Mouse (Mus musculus) midbrain, embryonic 15.5 days (tissue): ENCODE results near the gene Ptprcap. TPM values are rescaled to one million over a fixed set of nuclear protein-coding genes. Genes with fewer than 3 reads are reported as not detected.

Experiments
- ATAC-seq: fragments of 200-750 bp; cut with Nextera tagmentation; replicated peaks from 2 replicates; pipeline ENCODE4 v1.8.0; 2017; ENCODE audit warnings: moderate TSS enrichment
- H3K27ac ChIP-seq: fragments of 300-500 bp; sonication (generic); 2 replicates; pipeline ENCODE4 v1.5.1; 2015; ENCODE audit warnings: mild to moderate bottlenecking, inconsistent platforms
- H3K27me3 ChIP-seq: fragments of 300-500 bp; sonication (generic); replicated peaks from 2 replicates; pipeline ENCODE4 v1.6.1; 2015; ENCODE audit warnings: inconsistent platforms
- H3K36me3 ChIP-seq: fragments of 300-500 bp; sonication (generic); replicated peaks from 2 replicates; pipeline ENCODE4 v1.6.1; 2015; ENCODE audit warnings: inconsistent platforms
- H3K4me1 ChIP-seq: fragments of 300-500 bp; sonication (generic); 2 replicates; pipeline ENCODE4 v1.6.1; 2015; ENCODE audit warnings: inconsistent platforms
- H3K4me2 ChIP-seq: fragments of 300-500 bp; sonication (generic); 2 replicates; pipeline ENCODE4 v1.6.1; 2015; ENCODE audit warnings: inconsistent platforms, mild to moderate bottlenecking, moderate library complexity
- H3K4me3 ChIP-seq: fragments of 300-500 bp; sonication (generic); 2 replicates; pipeline ENCODE4 v1.5.1; 2015; ENCODE audit warnings: mild to moderate bottlenecking, inconsistent platforms
- H3K9ac ChIP-seq: fragments of 300-500 bp; sonication (generic); 2 replicates; pipeline ENCODE4 v1.6.1; 2015; ENCODE audit warnings: mild to moderate bottlenecking, inconsistent platforms
- H3K9me3 ChIP-seq: fragments of 300-500 bp; sonication (generic); 2 replicates; pipeline ENCODE4 v1.6.1; 2016; ENCODE audit warnings: inconsistent platforms
- WGBS: fragments of 180-500 bp; shearing (Covaris S2); methylation state at CpG from one replicate; pipeline ENCODE4 v1.1.7; 2015; ENCODE audit warnings: mixed read lengths; 5-methylcytosine and 5-hydroxymethylcytosine counted together
- polyA plus RNA-seq: library from polyadenylated mRNA; unstranded; fragments of >200 nt; fragmentation: Nextera tagmentation; extraction: Ambion mirVana; gene quantifications from 2 replicates; pipeline ENCODE4 v1.2.1, GENCODE M21; 2015

Ptprcap gene
- polyA plus RNA-seq, 1 experiment from 2014 or later: 0.96 TPM

GRCm38 (mm10) chr19:4163543-4163887, 10.1 kb downstream of the Ptprcap start:
- Histone ChIP-seq H3K27me3 (no peaks in the 10 kb centered on the region), H3K9me3 (no peaks in the 10 kb centered on the region), H3K4me3 (peak overlapping the region; percentile 66), H3K27ac (peak overlapping the region; percentile 84), H3K9ac (peak overlapping the region; percentile 70), H3K4me1 (peaks cover 21% of the 10 kb centered on the region), H3K36me3 (peaks cover 15% of the 10 kb centered on the region), H3K4me2 (peak overlapping the region; percentile 92)
- WGBS: 31% methylated on average over 4 of the region's 4 CpGs
- peak; percentile 18 for ATAC-seq

DNA sequence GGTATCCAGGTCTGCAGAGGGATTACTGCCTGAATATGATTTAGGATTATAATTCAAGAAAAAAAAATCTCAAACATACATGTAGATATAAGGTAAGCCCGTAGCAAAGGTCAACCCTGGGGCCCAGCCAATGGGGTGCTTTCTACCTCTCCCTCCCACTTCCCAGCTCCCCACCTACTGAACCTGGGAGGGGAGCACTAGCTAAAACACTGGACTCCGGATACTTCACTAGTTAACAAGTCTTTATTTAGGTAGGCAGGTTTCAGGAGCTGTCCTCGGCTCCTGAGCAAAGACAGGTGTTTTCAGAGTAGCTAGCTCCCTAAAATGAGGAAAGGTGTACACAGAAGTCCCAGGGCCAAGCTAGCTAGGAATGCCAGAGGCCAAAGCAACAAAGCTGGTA, 10.7 kb downstream of the Ptprcap start:
- no peak for ATAC-seq
- H3K9ac ChIP-seq: no peak overlapping the region
- WGBS: 84% methylated on average over 3 of the region's 3 CpGs
- no peak overlapping the region for H3K4me3 ChIP-seq
- no peak overlapping the region for H3K4me2 ChIP-seq
- H3K27ac ChIP-seq: 0 out of 2 replicates have a peak overlapping the region, but pooled peaks have one; percentile 84
- H3K9me3 ChIP-seq: no peaks in the 10 kb centered on the region
- H3K4me1 ChIP-seq: peaks cover 21% of the 10 kb centered on the region
- peaks cover 9% of the 10 kb centered on the region for H3K36me3 ChIP-seq
- H3K27me3 ChIP-seq: no peaks in the 10 kb centered on the region

GRCm38 (mm10) chr19:4164721-4165120, 11.3 kb downstream of the Ptprcap start:
- Histone ChIP-seq H3K27ac (no peak overlapping the region), H3K4me3 (no peak overlapping the region), H3K27me3 (no peaks in the 10 kb centered on the region), H3K9ac (no peak overlapping the region), H3K36me3 (peaks cover 7% of the 10 kb centered on the region; the same call in 1 of the 2 replicates), H3K4me2 (no peak overlapping the region), H3K9me3 (no peaks in the 10 kb centered on the region), H3K4me1 (peaks cover 22% of the 10 kb centered on the region)
- 69% methylated on average over 2 of the region's 2 CpGs for WGBS
- no peak for ATAC-seq

DNA sequence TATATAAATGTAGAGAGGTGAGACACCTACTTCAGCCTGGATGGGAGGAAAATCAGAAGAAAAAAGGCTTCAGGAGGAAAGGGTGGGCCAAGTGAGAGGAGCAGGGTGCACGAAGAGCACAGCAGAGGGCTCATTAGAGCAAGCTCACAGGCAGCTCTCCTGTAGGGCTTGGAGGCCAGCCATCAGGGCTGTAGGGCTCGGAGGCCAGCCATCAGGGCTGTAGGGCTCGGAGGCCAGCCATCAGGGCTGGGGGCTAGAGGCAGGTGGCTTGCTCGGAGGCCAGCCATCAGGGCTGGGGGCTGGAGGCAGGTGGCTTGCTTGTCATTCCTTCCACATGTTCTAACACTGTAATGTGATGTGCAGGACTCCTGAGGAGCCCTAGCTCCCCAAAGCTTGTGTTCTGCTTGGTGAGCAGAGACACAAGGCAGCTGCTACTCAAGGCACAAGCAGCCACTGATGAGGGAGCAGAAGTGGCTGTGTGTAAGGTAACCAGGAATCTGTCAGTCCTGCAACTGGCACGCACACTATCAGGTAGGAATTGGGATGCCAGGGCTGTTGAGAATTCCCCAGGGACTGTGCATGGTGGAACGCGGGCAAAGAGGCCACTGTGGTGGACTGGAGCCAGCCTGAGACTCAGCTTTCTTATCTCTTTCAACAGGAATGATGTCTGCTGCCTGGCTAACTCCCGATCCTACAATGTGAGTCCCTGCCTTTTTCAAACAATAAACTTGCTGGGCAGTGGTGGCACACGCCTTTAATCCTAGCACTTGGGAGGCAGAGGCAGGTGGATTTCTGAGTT, 13.5 kb downstream of the Ptprcap start:
- Histone ChIP-seq H3K4me3 (no peak overlapping the region), H3K36me3 (no peaks in the 10 kb centered on the region), H3K27me3 (no peaks in the 10 kb centered on the region), H3K4me2 (no peak overlapping the region), H3K4me1 (peaks cover 26% of the 10 kb centered on the region), H3K27ac (no peak overlapping the region), H3K9ac (no peak overlapping the region), H3K9me3 (no peaks in the 10 kb centered on the region)
- ATAC-seq: no peak
- 75% methylated on average over 9 of the region's 9 CpGs for WGBS

GRCm38 (mm10) chr19:4169378-4169784, 16.0 kb downstream of the Ptprcap start:
- Histone ChIP-seq H3K27ac (peak overlapping the region; percentile 92), H3K36me3 (no peaks in the 10 kb centered on the region), H3K4me3 (peak overlapping the region; percentile 45), H3K27me3 (no peaks in the 10 kb centered on the region), H3K9ac (peak overlapping the region; percentile 70), H3K4me1 (peaks cover 8% of the 10 kb centered on the region), H3K4me2 (peak overlapping the region; percentile 77), H3K9me3 (no peaks in the 10 kb centered on the region)
- WGBS: under 1% methylated on average over 43 of the region's 43 CpGs
- peak; percentile 94 for ATAC-seq

- Histone ChIP-seq H3K4me1 (peaks cover 8% of the 10 kb centered on the region), H3K27ac (peak overlapping the region; percentile 92), H3K4me2 (peak overlapping the region; percentile 77), H3K27me3 (no peaks in the 10 kb centered on the region), H3K9ac (peak overlapping the region; percentile 70), H3K4me3 (peak overlapping the region; percentile 45), H3K36me3 (no peaks in the 10 kb centered on the region), H3K9me3 (no peaks in the 10 kb centered on the region)
- 3% methylated on average over 27 of the region's 27 CpGs for WGBS
- peak; percentile 63 for ATAC-seq
Observed at GRCm38 (mm10) chr19:4169810-4170209, 16.4 kb downstream of the Ptprcap start.

DNA sequence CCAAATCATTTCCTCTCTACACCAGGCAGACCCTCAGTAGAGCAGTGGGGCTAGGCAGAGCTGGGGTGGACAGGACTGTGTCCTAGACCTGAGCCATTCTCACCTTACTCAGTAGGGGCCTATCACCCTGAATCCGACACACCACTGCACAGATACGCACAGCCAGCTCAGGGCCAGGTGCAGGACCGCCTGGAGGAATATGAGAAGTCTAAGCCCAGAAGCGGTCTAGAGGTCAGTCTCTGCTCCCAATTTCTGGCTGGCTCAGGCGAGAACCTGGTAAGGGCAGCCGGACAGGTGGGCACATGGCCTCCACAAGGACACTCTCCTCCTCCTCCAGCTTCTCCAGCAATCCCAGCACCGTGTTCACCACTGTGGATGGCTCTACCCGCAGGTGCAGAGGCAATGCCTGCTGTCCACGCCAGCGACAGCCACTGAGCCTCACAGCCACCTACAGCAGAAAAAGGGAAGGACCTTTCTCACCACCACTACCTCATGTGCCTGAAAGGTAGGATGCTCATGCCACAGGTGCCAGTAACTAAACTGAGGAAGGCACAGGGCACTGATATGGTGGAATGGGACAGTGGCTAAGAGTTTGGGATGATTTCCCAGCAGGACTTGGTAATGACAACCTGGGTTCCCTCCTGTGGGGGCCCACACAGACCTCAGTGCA, 17.5 kb downstream of the Ptprcap start:
- Histone ChIP-seq H3K27ac (no peak overlapping the region), H3K4me1 (peaks cover 17% of the 10 kb centered on the region), H3K36me3 (no peaks in the 10 kb centered on the region), H3K4me2 (no peak overlapping the region), H3K9ac (no peak overlapping the region), H3K27me3 (no peaks in the 10 kb centered on the region), H3K9me3 (no peaks in the 10 kb centered on the region), H3K4me3 (no peak overlapping the region)
- ATAC-seq: no peak
- WGBS: 88% methylated on average over 10 of the region's 10 CpGs

DNA sequence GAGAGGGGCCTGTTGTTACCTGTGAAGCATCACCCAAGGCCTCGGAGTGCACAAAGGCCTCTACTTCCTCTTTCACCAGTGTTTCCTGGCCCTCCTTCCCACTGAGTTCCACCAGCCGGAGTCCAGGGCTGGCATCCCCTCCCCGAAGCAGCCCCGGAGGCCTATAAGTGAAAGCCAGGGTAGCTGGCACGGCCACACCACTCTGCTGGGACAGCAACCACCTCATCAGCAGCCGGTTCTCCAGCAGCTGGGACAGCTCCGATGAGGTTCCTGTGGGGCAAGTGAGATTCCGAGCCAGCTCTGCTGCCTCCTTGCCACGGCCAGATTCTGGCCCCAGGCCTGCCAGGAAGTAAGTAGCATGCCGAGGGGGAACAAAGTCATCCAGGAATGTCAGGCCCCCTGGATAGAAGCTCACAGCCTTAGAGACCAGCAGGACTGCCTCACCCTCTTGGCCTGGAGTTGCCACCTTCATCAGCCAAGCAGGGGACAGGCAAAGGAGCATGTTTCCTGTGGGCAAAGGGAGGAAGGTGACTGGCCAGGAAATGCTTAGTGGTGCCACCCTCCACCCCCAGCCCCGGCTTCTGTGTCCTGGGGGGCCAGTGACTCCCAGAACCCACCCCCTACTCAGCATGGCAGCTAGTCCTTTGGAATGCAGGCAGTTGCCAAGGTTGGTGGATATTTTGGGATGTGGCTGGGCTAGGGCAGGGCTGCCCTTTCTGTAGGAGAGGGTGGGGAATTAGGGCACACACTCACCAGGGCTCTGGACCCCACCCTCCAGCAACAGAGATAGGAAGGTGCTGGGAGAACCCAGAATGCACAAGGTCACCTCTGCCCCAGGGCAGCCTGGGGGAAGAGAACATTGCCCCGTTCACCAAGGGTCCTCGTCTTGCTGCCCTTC, 18.2 kb downstream of the Ptprcap start:
- H3K36me3 ChIP-seq: no peaks in the 10 kb centered on the region
- H3K4me2 ChIP-seq: no peak overlapping the region
- H3K9me3 ChIP-seq: no peaks in the 10 kb centered on the region
- no peaks in the 10 kb centered on the region for H3K27me3 ChIP-seq
- no peak overlapping the region for H3K27ac ChIP-seq
- H3K4me1 ChIP-seq: peaks cover 17% of the 10 kb centered on the region
- H3K9ac ChIP-seq: no peak overlapping the region
- ATAC-seq: no peak
- WGBS: 77% methylated on average over 13 of the region's 13 CpGs
- H3K4me3 ChIP-seq: no peak overlapping the region

- H3K27me3 ChIP-seq: 0 out of 2 replicates have a peak, but pooled peaks cover 2% of the 10 kb centered on the region
- no peak overlapping the region for H3K4me3 ChIP-seq
- no peak overlapping the region for H3K27ac ChIP-seq
- no peak overlapping the region for H3K9ac ChIP-seq
- WGBS: 52% methylated on average over 11 of the region's 11 CpGs
- H3K9me3 ChIP-seq: no peaks in the 10 kb centered on the region
- H3K4me2 ChIP-seq: no peak overlapping the region
- no peaks in the 10 kb centered on the region for H3K36me3 ChIP-seq
- no peak for ATAC-seq
- H3K4me1 ChIP-seq: peaks cover 17% of the 10 kb centered on the region
Observed at GRCm38 (mm10) chr19:4172925-4173324, 19.5 kb downstream of the Ptprcap start.

GRCm38 (mm10) chr19:4175368-4175947, 22.1 kb downstream of the Ptprcap start, which contains the start of gene Carns1:
TSS of gene Carns1 (minus strand) at chr19:4175479.
- ATAC-seq: 0 out of 2 replicates have a peak, but pooled peaks have one; percentile 14
- Histone ChIP-seq H3K4me3 (no peak within 1 kb of the TSS), H3K4me2 (peak within 1 kb of the TSS; percentile 33), H3K27me3 (0 out of 2 replicates have a peak, but pooled peaks cover 2% of the 10 kb centered on the region), H3K9ac (peak within 1 kb of the TSS; percentile 8; the same call in 1 of the 2 replicates), H3K36me3 (no peaks in the 10 kb centered on the region), H3K4me1 (peaks cover 9% of the 10 kb centered on the region), H3K27ac (no peak within 1 kb of the TSS), H3K9me3 (no peaks in the 10 kb centered on the region)
- WGBS: 2% methylated on average over 11 of the region's 11 CpGs

DNA sequence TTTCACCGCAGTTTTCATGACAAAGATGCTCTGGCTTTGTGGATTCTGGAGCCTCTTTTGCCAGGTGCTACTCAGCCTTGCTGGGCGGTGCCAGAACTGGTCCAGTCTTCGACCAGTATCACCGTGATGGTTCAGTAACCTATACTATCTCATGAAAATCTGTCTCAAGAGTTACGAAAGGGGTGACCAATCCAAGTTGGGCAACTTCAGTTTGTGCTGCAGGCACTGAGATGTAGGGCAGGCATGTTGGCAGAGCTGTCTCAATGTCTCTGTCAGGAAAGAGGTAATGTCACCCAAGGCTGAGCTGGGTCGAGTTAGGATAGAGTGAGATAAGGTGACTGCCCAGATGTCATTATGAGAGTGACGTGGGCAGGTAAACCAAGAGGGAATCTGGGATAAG, 27.0 kb downstream of the Ptprcap start:
- peaks cover 12% of the 10 kb centered on the region for H3K4me1 ChIP-seq
- H3K9ac ChIP-seq: no peak overlapping the region
- H3K36me3 ChIP-seq: no peaks in the 10 kb centered on the region
- no peak overlapping the region for H3K4me3 ChIP-seq
- WGBS: 87% methylated on average over 7 of the region's 7 CpGs
- ATAC-seq: no peak
- H3K27me3 ChIP-seq: 0 out of 2 replicates have a peak, but pooled peaks cover 2% of the 10 kb centered on the region
- no peak overlapping the region for H3K27ac ChIP-seq
- no peak overlapping the region for H3K4me2 ChIP-seq
- no peaks in the 10 kb centered on the region for H3K9me3 ChIP-seq
